Mouse (Mus musculus): Measurements from ENCODE around the gene Bcam. TPM values are rescaled to one million over a fixed set of nuclear protein-coding genes. Genes with fewer than 3 reads are reported as not detected.

Gene Bcam
- total and polyA plus RNA-seq, 3 experiments, result 3.0 to 10.9 (median 4.8) TPM

DNA sequence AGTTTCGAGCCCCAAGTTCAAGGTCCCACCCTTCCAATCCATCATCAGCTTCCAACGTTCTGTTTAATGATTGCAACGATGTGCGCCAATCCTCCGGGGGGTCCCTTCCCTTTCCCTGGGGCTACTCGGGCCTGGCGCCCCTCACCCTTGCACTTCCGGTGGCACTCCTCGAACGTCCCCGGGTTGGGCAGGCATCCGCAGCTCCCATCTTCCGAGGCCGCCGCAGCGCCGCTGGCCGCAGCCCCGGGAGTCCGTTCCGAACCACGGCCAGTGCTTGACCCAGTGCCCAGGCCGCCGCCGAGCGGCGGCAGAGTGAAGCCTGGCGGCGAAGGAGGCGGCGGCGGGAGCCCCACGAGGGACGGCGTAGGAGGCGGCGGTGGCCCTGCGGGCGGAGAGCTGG is 56.0 kb downstream of the Bcam start:
- Histone ChIP-seq H3K4me3 (replicated peaks in 1 of 3; ENCODE audit: low read depth in 2 of 3, low read length in 2 of 3, poor library complexity in 1 of 3) (peak overlapping the region; percentile 88 to 92 (median 91)), H3K4me2 (ENCODE audit: insufficient read depth, low read depth, poor library complexity, severe bottlenecking) (peak overlapping the region; percentile 72), H3K27ac (ENCODE audit: insufficient read depth, low read depth) (peak overlapping the region; percentile 47), H3K36me3 (replicated peaks in 1 of 2; ENCODE audit: control insufficient read depth in 1 of 2, insufficient read depth in 1 of 2, low read length in 1 of 2) (peaks cover 32 to 40% of the 10 kb centered on the region in 2 experiments), H3K27me3 (replicated peaks) (no peaks in the 10 kb centered on the region), H3K9me3 (replicated peaks; ENCODE audit: low read length) (no peaks in the 10 kb centered on the region), H3K79me2 (replicated peaks; ENCODE audit: control insufficient read depth, extremely low read depth, insufficient read depth, poor library complexity, severe bottlenecking) (peaks cover 18% of the 10 kb centered on the region), H3K4me1 (ENCODE audit: control insufficient read depth in 1 of 2, insufficient read depth in 2 of 2) (peaks cover 9 to 39% of the 10 kb centered on the region in 2 experiments; a peak in 3 of 4 replicates), H3K9ac (ENCODE audit: insufficient read depth, low read depth) (peak overlapping the region; percentile 94)
- in situ Hi-C loops (cut with MboI; ENCODE audit: low pct_ligation_motif_present, low pct_unique_long_range_greater_than_20kb, low sequenced_read_pairs) (loop anchor here (5.0 kb wide), 1 partner anchor 48 kb away; the partner anchor contains the start of gene Clptm1), dilution Hi-C loops (cut with MboI; ENCODE audit: extremely low pct_ligation_motif_present, extremely low pct_unique_long_range_greater_than_20kb, low sequenced_read_pairs) (no loop called here)
- no peak for TF ChIP-seq ZMIZ1 (IDR thresholded peaks at IDR 0.05; ENCODE audit: low read depth, low read length)
- no peak for TF ChIP-seq RCOR1 (conservative IDR thresholded peaks at IDR 0.05; ENCODE audit: low read depth, low read length)
- TF ChIP-seq RAD21 (IDR thresholded peaks at IDR 0.05; ENCODE audit: low read depth, low read length), result no peak
- no peak for TF ChIP-seq BHLHE40 (IDR thresholded peaks at IDR 0.05; ENCODE audit: low read depth, low read length)
- TF ChIP-seq SMC3 (IDR thresholded peaks at IDR 0.05; ENCODE audit: low read depth, low read length), result no peak
- no peak for TF ChIP-seq CTCF (conservative IDR thresholded peaks at IDR 0.05 in 1 of 2, IDR thresholded peaks at IDR 0.05 in 1 of 2; ENCODE audit: low read depth in 2 of 2, low read length in 2 of 2)
- no peak for TF ChIP-seq POLR2AphosphoS2 (IDR thresholded peaks at IDR 0.05; ENCODE audit: low read depth, low read length)
- TF ChIP-seq ETS1 (conservative IDR thresholded peaks at IDR 0.05; ENCODE audit: low read depth, low read length), result no peak
- TF ChIP-seq TBP (conservative IDR thresholded peaks at IDR 0.05; ENCODE audit: low read depth, low read length), result no peak
- no peak for TF ChIP-seq GABPA (IDR thresholded peaks at IDR 0.05; ENCODE audit: insufficient replicate concordance, low read depth, low read length)
- TF ChIP-seq ZKSCAN1 (IDR thresholded peaks at IDR 0.05; ENCODE audit: borderline replicate concordance, low read depth, low read length), result no peak
- TF ChIP-seq MEF2A (IDR thresholded peaks at IDR 0.05; ENCODE audit: borderline replicate concordance, low read depth, low read length), result no peak
- no peak for TF ChIP-seq ZNF384 (IDR thresholded peaks at IDR 0.05; ENCODE audit: low read depth, low read length)
- no peak for TF ChIP-seq HCFC1 (IDR thresholded peaks at IDR 0.05; ENCODE audit: low read depth, low read length)
- no peak for TF ChIP-seq ELF1 (IDR thresholded peaks at IDR 0.05; ENCODE audit: low read depth, low read length)
- DNase-seq (ENCODE audit: extremely low read depth), result no peak

DNA sequence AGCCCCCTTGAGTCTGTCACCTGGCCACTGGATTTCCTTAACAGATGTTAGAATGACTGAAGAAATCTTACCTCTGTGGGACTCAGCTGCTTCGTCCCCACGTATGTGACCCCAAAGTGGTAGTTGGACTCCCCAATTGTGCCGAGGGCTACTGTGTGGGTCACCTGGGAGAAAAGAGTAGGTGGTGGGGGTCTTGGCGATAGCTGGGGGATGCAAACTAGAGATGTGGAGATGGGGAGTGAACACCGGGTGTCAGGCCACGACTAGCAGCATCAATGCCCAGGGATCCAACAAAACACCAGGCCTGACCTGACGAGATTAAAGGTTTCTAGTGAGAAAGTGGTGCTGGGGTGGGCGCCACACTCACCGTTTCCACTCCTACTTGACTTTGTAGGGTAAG is 57.2 kb downstream of the Bcam start:
- TF ChIP-seq SIN3A (IDR thresholded peaks at IDR 0.05; ENCODE audit: low read length) (no peak), USF2 (conservative IDR thresholded peaks at IDR 0.05; ENCODE audit: low read depth, low read length) (no peak), MXI1 (IDR thresholded peaks at IDR 0.05; ENCODE audit: low read depth, low read length) (no peak), CHD2 (IDR thresholded peaks at IDR 0.05; ENCODE audit: low read length) (no peak), IRF4 (IDR thresholded peaks at IDR 0.05; ENCODE audit: low read depth, low read length) (no peak), RCOR1 (conservative IDR thresholded peaks at IDR 0.05; ENCODE audit: low read depth, low read length) (no peak), ZMIZ1 (IDR thresholded peaks at IDR 0.05; ENCODE audit: low read depth, low read length) (no peak), ZC3H11A (IDR thresholded peaks at IDR 0.05; ENCODE audit: low read depth, low read length) (no peak), MAFK (IDR thresholded peaks at IDR 0.05; ENCODE audit: insufficient replicate concordance, low read length) (no peak), TCF12 (IDR thresholded peaks at IDR 0.05; ENCODE audit: low read depth, low read length) (no peak), NELFE (IDR thresholded peaks at IDR 0.05; ENCODE audit: low read depth, low read length) (no peak), RAD21 (IDR thresholded peaks at IDR 0.05; ENCODE audit: low read depth, low read length) (no peak), MAX (IDR thresholded peaks at IDR 0.05; ENCODE audit: low read length) (no peak), CTCF (conservative IDR thresholded peaks at IDR 0.05 in 1 of 2, IDR thresholded peaks at IDR 0.05 in 1 of 2; ENCODE audit: low read depth in 2 of 2, low read length in 2 of 2) (no peak), JUND (conservative IDR thresholded peaks at IDR 0.05; ENCODE audit: low read depth, low read length) (no peak), POLR2AphosphoS2 (IDR thresholded peaks at IDR 0.05; ENCODE audit: low read depth, low read length) (no peak)
- dilution Hi-C loops (cut with MboI; ENCODE audit: extremely low pct_ligation_motif_present, extremely low pct_unique_long_range_greater_than_20kb, low sequenced_read_pairs) (no loop called here), in situ Hi-C loops (cut with MboI; ENCODE audit: low pct_ligation_motif_present, low pct_unique_long_range_greater_than_20kb, low sequenced_read_pairs) (loop anchor here (5.0 kb wide), 1 partner anchor 46 kb away; the partner anchor contains the start of gene Clptm1)
- H3K36me3 ChIP-seq (replicated peaks in 1 of 2; ENCODE audit: control insufficient read depth in 1 of 2, insufficient read depth in 1 of 2, low read length in 1 of 2), result peaks cover 44 to 52% of the 10 kb centered on the region in 2 experiments
- H3K27ac ChIP-seq (ENCODE audit: insufficient read depth, low read depth), result no peak overlapping the region
- no peaks in the 10 kb centered on the region for H3K9me3 ChIP-seq (replicated peaks; ENCODE audit: low read length)
- H3K27me3 ChIP-seq (replicated peaks), result no peaks in the 10 kb centered on the region
- DNase-seq (ENCODE audit: extremely low read depth), result no peak
- no peak overlapping the region for H3K4me3 ChIP-seq (replicated peaks in 1 of 3; ENCODE audit: low read depth in 2 of 3, low read length in 2 of 3, poor library complexity in 1 of 3)
- peaks cover 9 to 39% of the 10 kb centered on the region in 2 experiments; a peak in 3 of 4 replicates for H3K4me1 ChIP-seq (ENCODE audit: control insufficient read depth in 1 of 2, insufficient read depth in 2 of 2)
- peaks cover 18% of the 10 kb centered on the region for H3K79me2 ChIP-seq (replicated peaks; ENCODE audit: control insufficient read depth, extremely low read depth, insufficient read depth, poor library complexity, severe bottlenecking)
- peak overlapping the region; percentile 72; the same call in 1 of the 2 replicates for H3K4me2 ChIP-seq (ENCODE audit: insufficient read depth, low read depth, poor library complexity, severe bottlenecking)
- H3K9ac ChIP-seq (ENCODE audit: insufficient read depth, low read depth), result no peak overlapping the region

All from CH12.LX (cell line).